Mouse (Mus musculus) cerebellum, adult 11-12 months (tissue): ENCODE measurements around the gene Il1f8.
"Not testable (repeated sequence)": the region's sequence is repeated elsewhere in the genome, so short reads cannot be mapped to it uniquely, and the experiment has no call there.

Source experiments
- DNase-seq: peaks from one replicate; pipeline ENCODE4 v3.0.0; 2022

Gene Il1f8

GRCm38 (mm10) chr2:24152861-24153260, at the start of gene Il1f8:
Gene Il1f8, plus strand, starts transcription at chr2:24153161.
- DNase-seq: no peak

DNA sequence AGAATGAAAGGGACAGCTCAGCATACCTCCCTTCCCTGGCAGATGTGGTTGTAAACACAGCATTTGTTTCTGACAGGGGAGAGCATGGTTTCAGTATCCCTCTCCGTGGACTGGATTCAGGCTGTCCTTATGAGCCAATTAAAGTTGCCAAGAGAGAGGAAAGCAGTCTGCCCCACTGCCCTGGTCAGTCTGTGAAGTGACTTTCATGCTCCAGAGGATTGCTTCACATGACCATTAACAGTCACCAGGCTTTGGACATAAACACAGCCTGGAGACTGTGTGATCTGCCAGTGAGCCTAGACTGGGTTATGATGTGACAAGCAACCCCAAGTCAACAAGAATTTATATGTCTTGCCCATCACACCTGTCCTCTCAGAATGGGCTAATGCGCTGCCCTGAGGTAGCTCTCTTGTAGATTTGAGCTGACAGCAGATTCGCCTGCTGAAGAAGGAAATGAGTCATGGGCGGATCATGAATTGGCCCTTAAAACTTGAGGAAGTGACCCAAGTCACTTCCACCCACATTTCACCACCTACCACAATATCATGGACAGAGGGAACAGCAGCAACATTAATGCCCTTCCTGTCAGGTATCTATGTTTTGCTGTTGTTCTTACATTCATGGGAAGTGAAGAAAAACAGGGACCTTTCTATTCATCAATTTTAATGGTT, 49.2 kb upstream of the Il1f8 start:
- no peak for DNase-seq

GRCm38 (mm10) chr2:24109085-24109484, 43.9 kb upstream of the Il1f8 start:
- DNase-seq: no peak

DNA sequence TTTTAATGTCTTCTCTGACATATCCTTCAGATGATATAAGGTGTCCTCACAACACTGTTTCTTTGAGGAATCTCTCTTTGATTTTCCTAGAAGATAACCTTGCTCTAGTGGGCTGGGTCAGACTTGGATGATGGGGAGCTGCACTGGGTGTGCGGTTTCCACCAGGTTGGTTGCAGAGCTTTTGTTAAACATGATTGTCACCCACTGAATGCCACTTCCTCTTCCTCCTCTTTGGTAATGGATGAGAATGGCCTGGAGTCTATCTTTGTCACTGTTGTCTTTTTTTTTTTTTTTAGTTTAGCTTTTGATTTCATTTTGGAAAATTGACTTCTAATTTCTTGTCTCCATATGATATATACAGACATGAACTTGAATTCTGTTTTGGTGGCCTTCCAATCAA, 18.6 kb upstream of the Il1f8 start:
- DNase-seq: no peak

DNA sequence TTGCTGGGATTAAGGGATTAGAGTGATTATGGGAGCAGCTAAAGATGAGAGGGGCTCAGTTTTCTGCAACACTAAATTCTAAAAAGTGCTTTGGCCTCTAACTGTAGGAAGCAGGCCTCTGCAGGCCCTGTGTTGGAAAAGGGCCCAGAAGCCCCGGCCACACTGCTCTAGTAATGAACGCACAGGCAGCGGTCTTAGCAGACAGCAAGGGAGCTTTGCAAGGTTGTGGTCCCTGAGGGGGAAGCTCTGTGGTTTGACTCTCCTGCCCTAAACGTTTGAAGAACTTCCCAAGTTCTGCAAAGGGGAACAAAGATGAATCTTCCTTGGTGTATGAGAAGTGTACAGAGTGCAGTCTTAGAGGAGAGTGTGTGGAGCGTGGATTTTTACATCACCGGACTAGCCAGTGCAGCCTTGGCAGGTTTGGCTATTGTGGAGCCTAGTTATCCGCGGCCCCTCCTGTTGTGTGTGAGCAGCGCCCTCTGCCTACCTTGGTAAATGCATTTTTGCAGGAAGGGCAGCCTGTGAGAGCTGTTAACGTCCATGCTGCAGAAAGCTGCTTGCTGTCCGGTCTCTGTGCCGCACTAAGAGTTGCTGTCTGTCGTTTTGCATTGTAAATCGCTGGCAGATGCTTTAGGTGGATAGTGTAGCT, 28.8 kb downstream of the Il1f8 start:
- peak; percentile 3 for DNase-seq

- DNase-seq: not testable (repeated sequence)
Measured at GRCm38 (mm10) chr2:24182423-24183147, 29.6 kb downstream of the Il1f8 start.

GRCm38 (mm10) chr2:24184092-24184491, 31.1 kb downstream of the Il1f8 start:
- not testable (repeated sequence) for DNase-seq

GRCm38 (mm10) chr2:24186176-24186575, 33.2 kb downstream of the Il1f8 start, which contains the start of gene Il1f9:
Gene Il1f9, plus strand, starts transcription at chr2:24186476.
- no peak for DNase-seq

GRCm38 (mm10) chr2:24187585-24187984, 34.6 kb downstream of the Il1f8 start:
- no peak for DNase-seq

DNA sequence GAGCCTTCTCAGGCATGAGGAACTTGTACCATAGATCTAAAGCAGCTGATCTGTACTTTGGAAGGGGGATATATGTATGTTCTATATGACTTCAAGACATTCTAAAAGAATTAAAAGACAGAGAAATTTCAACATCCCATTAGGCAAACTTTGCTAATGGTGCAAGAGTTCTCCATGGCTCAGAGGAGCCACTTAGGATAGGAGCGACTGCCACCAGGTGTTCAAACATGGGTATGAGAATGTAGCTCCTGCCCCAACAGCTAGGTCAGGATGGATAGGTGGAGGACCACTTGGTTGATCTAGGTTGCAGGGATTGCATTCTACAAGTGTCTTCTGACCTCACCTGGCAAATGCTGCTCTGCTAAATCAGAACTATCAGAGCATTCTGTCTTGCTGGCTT, 35.2 kb downstream of the Il1f8 start:
- no peak for DNase-seq
